Mouse (Mus musculus) embryo, embryonic 9.5 days (tissue): ENCODE measurements around the gene Mst1.

Experiments used
- DNase-seq: peaks from one replicate; pipeline ENCODE4 v3.0.0-alpha.2; 2017; ENCODE audit errors: extremely low spot score

Mst1 gene

DNA sequence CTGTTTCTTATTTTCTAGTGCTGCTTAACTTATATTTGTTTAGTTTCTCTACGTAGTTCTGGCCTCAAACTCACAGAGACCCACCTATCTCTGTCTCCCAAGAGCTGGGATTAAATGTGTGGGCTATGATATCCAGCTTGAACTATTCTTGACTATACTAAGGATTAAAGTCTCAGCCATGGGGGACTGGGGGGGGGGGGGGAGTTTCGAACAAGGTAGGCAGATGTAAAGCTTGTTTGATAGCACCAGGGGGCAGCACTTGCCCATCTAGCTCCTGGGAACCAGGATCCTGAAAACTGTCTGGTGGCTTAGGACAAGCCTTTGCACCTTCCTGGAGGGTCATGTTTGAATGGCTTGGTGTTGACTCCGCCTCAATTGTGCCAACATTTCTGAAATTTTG is 15.3 kb downstream of the Mst1 start:
- DNase-seq, result peak; percentile 72

GRCm38 (mm10) chr9:108095949-108096712 is 15.9 kb downstream of the Mst1 start:
- no peak for DNase-seq

GRCm38 (mm10) chr9:108099619-108100018 is 19.4 kb downstream of the Mst1 start:
- no peak for DNase-seq

DNA sequence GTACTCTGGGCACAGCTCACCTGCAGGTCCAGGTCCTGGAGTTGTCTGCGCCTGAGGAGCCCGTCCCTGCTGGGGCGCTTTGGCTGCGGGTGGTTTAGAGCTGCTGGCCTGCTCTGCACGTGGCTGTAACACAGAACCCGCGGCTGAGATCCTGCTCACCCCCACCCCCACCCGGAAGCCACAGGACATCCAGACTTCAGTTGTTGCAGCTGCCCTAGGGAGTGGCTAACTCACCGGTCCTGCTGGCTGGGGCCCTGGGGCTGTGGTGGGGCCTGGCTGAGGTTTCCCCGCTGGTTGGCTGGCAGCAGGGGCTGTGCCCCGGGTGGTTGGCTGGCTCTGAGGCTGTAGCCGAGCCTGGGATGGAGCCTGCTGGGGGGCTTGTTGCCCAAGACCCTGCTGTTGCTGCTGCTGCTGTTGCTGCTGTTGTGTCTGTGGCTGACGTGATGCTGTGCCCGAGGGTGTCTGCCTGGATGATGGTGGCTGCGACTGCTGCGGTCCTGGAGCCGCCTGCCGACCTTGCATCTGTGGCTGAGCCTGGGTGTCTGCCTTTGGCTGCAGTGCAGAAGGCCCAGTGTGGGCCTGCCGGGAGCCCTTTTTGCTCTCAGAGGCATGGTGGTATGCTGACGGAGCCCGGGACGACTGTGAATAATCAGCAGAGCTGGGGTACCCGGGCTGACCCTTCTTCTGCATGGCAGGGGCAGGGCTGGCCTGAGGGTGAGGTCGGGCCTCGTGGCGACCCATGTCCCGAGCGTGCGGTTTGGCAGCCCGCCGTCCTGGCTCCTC is 24.7 kb downstream of the Mst1 start:
- DNase-seq, result peak; percentile 52

GRCm38 (mm10) chr9:108105549-108105863 is 25.3 kb downstream of the Mst1 start:
- DNase-seq, result no peak

DNA sequence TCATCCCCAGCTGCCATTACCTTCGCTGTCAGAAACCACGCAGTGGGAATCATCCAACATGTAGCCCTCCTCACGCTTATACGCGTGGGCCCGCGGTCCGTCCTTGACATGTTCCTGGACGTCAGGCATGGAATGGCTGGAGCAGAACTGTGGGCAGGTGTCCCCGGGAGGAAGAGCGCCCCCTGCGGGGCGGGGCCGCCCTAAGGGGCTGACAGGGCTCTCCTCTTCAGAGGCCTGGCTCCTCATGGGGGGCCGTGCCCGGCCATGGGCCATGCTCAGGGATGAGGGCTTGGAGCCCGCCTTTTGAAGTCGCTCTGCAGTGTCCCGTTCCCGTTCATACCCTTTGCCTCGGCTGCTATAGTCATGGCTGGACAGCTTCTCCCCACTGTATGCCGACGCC is 25.9 kb downstream of the Mst1 start:
- no peak for DNase-seq

GRCm38 (mm10) chr9:108107867-108108266 is 27.6 kb downstream of the Mst1 start:
- DNase-seq, result no peak

DNA sequence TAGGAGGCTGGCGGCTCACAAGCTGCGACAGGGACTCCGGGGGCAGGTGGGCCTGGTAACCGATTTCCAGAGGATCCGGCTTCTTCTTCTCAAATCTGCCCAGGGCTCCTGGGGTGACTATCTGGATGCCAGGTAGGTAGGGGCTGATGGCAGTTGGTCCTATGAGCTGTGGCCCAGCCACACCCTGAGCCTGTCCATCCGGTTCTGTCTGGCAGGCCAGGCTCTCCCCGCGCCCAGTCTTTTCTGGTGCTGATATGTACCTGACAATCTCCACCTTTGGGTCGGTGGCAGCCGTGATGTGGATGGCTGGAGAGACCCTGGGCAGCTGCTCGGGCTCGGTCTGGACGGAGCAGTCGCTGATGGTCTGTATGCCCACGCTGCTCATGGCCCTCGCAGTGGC is 29.9 kb downstream of the Mst1 start:
- DNase-seq, result no peak

DNA sequence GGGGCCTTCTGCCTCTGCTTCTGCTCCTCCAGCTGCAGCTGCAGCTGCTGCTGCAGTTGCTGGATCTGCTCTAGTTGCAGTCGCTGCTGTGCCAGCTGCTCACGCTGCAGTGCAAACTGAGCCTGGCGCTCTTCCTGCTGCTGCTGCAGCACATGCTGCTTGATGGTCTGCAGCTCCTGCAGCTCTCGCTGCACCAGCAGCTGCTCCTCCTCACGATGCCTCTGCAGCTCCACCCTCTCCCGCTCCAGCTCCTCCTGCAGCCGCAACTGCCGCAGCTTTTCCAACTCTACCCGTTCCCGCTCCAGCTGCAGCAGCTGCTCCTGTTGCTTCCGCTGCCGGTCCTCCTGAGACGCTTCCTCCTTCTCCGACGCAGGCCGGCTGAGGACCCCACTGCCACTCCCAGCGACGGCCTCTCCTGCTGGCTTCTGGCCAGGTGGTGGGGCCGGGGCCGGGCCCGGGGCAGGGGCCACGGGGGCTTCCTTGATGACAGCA is 30.9 kb downstream of the Mst1 start:
- peak; percentile 35 for DNase-seq

- no peak for DNase-seq
Observed at GRCm38 (mm10) chr9:108111593-108112121, 31.4 kb downstream of the Mst1 start.

- no peak for DNase-seq
Observed at GRCm38 (mm10) chr9:108112719-108113340, 32.6 kb downstream of the Mst1 start.

- DNase-seq, result no peak
Observed at GRCm38 (mm10) chr9:108115290-108116077, 35.2 kb downstream of the Mst1 start.

DNA sequence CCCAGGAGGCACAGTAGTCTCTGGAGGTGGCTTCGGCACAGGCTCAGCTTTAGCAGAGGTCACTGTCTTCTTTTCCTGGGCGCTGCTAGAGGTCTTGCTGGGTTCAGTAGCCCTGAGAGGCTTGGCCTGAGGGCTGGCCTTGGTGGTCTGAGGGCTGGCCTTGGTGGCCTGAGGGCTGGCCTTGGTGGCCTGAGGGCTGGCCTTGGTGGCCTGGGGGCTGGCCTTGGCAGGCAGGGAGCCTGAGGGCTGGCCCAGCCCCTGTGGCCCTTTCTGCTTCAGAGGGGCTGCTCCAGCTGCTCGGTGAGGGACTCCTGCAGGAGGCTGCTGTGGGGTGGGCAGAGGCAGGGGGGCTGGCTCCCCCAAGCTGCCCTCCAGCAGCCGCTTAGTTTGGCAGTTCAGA is 36.9 kb downstream of the Mst1 start:
- no peak for DNase-seq

DNA sequence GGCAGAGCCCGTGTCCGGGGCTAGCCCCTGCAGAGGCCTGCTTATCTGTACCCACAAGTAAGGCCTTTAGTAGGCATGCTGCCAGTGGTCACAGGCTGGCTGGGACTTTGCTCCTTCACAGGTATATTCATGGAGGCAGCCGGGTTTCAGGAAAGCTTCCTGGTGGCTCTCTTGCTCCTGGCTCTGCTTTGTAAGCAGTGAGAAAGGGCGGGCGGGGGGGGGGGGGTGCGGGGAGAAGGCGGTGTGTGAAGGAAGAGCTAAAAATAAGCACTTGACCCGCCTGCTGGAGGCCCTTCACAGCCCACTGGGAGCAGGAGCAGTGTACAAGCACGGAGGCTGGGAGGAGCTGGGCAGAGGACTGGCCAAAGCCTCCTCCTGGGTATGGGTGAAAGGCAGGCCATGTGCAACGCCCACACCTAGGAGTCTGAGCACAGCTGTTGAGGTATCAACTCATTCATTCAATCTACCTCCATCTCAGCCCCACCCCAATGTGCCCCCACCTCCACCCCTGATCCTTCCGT is 39.7 kb downstream of the Mst1 start:
- DNase-seq, result no peak

- DNase-seq, result no peak
Observed at GRCm38 (mm10) chr9:108120671-108121070, 40.4 kb downstream of the Mst1 start.

- DNase-seq, result no peak
Observed at GRCm38 (mm10) chr9:108121170-108121969, 41.1 kb downstream of the Mst1 start.

DNA sequence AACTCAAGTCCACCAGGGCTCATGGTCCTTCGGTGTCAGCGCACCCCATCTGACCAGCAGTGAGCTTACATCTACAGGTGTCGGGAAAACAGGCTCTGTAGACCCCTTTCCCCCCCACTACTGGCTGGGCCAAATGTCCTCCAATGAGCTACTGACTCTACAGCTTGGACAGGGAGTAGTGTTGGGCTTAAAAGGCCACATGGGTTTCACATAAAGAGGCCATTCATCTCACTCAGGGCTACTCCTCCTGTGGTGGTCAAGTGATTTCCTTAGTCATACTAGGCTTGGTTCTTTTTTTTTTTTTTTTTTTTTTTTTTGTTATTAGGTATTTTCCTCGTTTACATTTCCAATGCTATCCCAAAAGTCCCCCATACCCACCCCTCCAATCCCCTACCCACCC is 43.7 kb downstream of the Mst1 start:
- DNase-seq, result no peak

GRCm38 (mm10) chr9:108125731-108126130 is 45.5 kb downstream of the Mst1 start:
- no peak for DNase-seq

GRCm38 (mm10) chr9:108126436-108127180 is 46.4 kb downstream of the Mst1 start:
- no peak for DNase-seq

- no peak for DNase-seq
Observed at GRCm38 (mm10) chr9:108128248-108128647, 48.0 kb downstream of the Mst1 start.
